Mouse (Mus musculus) testis, postnatal 14 days (tissue): ENCODE data around the gene Smad3.

Source experiments
- DNase-seq: peaks from one replicate; pipeline ENCODE4 v3.0.0; 2021; ENCODE audit warnings: low spot score

The Smad3 gene

DNA sequence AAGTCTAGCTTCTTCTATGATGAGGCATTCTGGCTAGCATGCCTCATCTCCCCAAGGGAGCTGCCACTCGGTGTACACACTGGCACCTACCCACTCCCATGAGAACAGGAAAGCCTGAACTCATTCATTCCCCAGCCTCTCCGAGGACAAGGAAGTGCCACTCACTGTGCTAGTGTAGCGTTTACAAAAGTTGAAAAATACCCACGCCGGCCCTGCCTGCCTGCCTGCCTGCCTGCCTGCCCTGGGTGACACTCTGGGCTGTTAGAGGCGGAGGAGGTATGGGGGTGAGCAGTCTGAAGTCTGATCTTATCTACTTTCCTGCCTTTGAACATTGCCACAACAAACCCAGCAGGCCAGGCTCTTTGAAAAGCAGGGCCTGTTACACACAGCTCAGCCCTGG, 37.1 kb downstream of the Smad3 start:
- no peak for DNase-seq

DNA sequence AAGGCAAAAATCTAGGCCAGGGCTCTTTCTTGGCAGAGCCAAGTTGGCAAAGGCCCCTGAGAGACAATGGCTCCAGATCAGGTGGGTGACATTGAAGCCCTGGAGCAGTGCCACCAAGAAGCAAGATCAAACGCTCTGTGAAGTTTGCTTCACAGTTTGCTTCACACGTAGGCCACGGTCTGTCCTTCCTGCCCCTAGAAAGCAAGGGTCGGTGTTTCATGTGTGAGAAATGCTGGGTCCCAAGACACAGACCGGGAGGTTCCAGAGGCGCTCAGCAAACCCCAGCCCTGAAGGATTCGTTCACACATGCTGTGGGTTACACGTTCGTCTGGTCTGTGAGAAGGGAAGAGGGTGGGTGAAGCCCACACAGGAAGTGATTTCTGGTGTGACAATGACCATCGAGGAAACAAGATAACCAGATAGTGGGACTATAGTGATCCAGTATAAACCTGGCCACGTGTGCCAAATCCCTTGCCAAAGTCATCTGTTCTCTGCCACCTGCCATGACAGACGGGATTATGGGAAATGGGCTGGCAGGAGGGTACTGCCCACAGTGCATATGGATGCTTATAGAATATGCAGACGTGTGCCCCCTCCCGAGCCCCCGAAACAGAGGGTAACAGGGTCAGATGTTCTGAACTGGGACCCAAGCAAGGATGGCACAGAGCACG, 37.9 kb downstream of the Smad3 start:
- no peak for DNase-seq

DNA sequence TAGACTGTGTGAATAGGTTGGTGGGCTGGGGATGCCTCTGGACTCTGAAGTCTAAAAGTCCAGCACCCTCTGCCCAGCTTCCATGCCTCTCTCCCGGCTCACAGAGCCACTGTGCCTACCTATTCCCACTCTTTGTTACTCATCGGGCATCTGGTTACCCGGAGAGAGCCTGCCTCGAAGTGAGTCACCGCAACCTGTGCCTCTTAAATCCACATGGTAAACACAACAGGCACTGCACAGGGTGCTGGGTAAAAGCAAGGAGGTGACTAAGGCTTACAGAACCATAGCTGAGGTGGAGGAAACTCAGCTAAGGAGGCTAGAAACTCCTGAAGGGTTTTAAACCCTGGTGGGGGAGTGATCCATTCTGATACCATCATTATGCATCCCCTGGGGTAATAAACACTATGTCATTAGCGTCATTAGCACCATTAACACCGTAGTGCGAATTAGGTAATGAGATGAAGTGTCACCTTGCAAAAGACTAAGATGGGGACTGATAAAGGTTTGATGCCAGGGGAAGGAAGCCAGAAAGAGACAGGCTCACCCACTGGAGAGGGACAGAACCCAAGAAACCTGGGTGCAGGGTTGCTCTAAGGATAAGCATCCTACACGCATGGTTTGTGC, 38.9 kb downstream of the Smad3 start:
- no peak for DNase-seq

DNA sequence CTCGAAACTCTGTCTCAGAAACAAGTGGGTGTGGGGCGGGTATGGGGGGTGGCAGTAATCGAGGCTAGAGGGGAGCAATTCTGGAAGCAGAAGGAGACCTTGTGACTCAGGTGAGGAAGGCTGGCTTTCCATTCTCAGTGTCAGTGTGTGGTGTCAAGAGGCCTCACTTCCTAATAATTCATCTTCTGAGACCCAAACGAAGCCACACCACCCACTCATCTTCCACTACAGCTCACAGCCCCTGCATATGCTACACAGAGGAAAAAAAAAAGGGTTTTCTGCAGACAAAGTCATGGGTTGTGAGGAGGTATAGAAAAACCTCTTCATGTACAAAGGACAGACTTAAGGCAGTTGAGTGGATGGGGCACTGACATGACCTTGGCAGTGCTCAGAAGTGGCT, 39.6 kb downstream of the Smad3 start:
- no peak for DNase-seq

DNA sequence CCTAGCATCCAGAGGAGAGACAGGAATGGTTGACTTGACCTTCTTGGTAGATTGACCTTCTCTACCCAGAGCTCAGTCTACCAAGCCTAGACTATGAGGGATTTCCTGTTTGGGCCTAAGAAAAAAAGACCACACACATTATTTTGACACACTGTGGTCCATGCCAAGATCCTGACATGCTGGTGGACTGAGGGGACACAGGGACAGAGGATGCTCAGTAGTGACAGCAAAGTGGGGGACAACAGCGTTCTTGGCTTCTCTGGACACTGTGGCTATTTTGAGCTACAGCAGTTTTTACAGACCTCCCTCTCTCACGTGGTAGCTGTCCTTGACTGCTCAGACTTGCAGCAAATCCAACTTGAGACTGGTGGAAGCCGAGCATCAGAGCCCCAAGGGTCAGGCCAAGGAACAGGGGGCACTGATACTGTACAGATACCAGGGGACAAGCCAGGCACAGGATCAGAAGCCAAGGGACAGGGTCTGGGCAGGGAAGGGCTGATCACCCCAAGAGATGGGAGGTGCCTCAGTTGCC, 40.3 kb downstream of the Smad3 start:
- DNase-seq = no peak

DNA sequence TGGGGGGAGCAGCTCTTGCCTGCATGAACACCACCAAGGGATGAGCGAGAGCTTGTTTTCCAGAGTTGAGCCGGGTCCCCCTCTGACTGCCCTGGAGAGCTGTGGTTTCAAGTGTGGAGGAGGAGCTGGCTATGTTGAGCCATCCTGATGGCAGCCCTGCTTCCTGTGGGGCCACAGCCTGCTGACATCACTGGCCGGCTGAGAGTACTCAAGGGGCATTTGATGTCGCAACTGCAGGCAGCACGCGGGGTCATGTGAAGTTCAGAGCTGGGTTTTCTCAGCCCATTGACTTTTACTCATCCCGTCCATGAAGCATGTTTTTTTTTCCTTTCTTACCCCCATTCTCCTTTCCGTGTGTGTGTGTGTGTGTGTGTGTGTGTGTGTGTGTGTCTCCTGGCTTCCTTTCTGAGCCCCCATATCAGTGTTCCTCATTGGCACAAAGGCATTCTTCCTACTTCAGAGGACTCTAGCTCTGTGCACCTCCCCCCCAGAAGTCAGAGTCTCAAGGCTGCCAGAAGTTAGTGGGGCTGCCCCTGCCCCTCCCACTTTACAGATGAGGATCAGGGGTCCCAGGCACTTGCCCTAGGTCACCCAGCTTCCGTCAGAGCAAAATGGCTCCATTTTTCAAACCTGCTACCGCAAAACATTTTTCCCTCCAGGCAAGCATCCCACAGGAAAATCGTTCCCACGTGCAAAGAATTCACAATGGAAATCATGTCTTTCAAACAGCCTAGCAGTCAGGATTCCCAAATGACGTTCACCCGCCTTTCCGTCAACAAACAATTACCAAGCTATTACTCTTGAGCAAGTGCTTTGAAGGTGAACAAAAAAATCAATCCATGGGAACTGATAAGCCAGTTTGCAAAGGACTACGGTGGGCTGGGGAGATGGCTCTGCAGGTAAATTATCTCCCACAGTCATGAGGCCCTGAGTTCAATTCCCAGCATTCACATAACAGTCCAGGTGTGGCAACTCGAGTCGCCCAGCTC, 41.4 kb downstream of the Smad3 start:
- no peak for DNase-seq

DNA sequence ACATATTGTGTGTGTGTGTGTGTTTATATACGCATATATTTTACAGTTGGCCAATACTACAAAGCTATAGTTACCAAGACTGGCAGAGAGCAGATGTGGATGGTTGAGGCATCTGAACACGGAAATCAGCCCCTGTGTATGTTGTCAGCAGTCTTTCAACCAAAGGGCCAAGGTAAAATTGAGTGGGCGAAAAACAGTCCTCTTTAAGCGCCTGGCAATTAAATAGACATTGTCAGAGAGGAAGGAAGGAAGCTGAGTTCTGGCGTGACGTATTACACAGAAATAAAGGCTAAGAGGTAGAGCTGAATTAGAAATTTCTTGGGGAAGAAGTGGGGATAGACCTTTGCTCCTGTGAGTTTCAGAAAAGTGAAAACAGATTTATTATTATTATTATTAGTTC, 43.2 kb downstream of the Smad3 start:
- no peak for DNase-seq

GRCm38 (mm10) chr9:63712838-63713237, 45.0 kb downstream of the Smad3 start:
- no peak for DNase-seq

DNA sequence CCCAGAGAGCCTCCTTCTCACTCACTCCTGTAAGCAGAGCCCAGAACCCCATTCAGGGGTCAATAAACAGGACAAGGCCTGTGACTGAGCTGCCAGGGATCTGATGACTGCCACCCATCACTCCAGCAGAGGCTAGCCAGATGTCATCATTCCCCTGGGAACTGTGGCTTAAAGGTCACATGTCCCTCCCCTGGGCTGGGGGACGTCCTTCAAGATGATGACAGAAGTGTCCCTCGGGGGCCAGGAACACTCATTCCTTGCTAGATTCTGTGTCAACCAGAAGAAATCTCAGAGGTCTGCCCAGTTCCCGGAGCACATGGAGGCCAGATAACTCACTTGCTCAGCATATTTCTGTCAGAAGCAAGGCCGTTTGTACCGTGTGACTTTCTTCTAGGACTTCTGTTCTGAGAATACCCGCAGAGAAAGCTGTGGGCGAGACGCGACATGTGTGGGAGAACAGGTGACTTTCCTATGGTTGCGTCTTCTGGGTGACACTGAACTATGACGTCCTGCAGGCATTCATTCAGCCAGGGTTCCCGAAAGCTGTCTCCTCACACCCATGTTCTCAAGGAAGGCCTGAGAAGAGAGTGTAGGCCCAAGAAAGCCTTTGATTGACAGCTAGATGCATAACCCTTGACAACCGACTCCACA, 46.1 kb downstream of the Smad3 start:
- DNase-seq = no peak

- DNase-seq = no peak
Measured at GRCm38 (mm10) chr9:63709857-63710256, 47.9 kb downstream of the Smad3 start.

GRCm38 (mm10) chr9:63709266-63709665, 48.5 kb downstream of the Smad3 start:
- no peak for DNase-seq

DNA sequence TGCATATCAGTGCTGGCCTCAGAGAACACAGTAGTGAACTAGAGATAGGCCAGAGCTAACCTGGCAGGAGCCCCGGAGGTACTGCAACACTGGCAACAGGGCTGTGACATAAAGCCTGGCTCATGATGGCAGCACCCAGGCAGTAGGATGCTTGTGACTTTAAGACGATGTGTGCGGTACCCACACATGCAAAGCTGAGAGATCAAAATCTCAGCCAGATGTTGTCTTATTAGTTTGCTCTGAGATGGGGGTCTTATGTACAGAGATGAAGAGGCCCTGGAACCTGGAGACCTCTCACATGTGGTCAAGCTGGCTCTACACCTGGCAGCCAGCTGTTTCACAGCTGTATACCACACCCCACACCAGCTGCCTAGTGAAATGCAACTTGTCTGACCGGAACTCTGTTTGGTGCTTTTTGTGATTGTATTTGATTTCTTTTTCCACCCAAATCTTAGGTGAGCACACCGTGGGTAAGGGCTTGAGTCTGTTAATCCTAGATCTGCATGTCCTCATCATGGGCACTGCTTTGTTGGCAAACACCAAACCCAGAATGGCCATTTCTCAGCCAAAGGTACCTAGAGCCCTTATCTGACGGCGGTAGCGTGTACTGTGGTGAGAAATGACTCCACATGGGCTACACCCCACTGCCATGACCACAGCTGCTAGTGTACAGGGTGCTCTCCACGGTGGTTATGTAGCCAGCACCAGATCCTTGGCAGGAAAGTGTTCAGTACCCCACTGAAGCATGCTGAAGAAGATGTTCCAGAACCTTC, 49.8 kb downstream of the Smad3 start:
- DNase-seq = no peak

DNA sequence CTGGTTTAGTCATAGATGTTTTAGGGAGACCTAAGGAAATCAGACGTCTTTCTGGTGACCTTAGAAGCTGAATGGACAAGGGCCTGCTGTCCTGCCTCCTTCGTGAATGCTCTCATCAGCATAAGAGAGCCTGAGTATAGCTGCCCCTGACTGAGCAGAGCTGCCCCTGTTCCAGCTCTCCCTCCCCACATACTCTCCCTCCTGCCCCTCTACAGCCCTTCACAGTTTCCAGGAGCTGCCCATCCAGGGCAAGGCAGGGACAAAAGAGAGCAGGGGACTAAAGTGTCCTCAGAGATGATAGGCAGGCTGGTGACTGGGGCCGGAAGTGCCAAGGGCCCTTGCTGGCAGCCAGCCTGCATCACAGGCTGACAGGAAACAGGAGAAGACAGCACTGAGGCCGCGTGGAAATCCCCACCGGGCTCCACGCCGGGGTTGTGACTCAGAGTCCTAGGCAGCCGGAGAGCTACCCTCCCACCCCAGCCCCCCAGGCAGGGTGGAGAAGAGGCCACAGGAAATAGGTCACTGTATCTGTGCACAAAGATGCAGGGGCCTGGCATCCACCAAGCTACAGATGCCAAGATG, 51.6 kb downstream of the Smad3 start:
- DNase-seq = no peak

DNA sequence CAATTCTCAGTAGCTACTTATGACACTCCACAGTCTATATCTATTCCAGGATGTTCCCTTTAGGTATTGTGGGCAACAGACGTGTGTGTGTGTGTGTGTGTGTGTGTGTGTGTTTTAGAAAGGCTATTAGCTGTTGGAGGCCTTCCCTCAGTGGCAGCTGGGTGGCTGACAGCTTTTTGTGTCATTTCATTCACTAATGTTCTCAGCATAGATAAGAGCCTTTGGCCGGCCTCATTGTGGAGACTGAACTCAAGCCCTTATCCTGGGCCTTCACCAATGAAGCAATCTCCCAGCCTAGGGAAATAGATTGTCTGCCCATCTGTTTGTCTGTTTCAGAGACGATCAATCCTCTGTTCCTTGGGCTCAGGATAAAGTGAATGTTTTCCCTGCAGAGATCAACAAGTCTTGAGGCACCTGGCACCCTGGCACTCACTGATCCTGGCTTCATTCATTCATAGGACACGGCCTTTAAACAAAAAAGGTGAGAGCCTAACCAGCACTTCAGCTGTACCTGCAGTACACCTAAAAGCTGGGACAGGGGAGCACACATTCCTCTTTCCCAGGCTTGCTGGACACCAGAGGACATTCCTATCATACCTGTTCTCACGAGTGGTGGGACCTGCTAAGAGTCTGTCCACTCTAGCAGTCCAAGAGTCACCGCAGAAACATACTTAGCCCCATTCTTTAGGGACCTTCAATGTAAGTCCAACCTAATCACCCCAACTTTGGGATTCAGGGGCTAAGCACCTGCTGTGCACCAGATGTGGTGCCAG, 52.6 kb downstream of the Smad3 start:
- DNase-seq = no peak

DNA sequence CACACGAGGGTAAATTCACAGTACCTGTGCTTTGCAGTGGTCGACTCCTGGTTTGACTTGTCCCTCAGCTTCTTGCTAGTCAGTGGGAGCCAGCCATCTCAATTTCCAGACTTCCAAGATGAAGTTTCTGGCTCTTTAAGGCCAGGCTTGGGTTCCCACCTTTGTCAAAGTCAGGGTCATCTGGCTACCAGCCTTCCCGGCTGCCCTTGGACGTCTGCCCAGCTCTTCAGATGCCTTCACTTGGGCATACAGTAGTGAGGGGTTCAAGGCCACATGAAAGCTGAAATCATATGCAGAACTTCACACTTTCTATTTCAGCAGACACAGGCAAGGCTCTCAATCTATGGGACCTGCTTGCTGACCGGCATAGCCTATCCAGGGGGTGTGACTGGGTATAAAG, 53.7 kb downstream of the Smad3 start:
- DNase-seq = no peak

- DNase-seq = no peak
Measured at GRCm38 (mm10) chr9:63703236-63703785, 54.5 kb downstream of the Smad3 start.

DNA sequence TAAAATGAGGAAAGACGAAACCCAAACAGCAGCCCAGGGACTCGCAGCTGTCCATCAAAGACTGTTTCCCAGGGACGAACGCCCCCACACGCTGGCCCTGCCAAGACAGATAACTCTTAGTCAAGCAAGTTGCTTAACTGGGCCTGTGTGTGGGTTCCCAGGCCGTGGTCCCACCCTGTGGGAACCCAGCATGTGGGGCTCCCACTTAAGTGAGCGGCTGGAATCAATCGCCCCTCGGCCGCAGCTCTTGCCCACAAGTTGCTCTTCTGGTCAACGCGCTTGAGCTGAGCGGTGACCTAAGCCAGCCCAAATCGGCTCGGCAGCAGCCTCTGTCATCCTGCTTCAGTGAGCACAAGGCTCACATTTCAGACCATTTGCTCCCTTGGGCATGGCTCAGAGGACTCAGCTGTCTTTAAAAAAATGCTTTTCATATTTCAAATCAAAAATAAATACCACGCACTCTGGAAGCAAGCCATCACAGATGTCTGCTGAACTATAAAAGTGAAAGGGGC, 55.2 kb downstream of the Smad3 start:
- no peak for DNase-seq

- no peak for DNase-seq
Measured at GRCm38 (mm10) chr9:63701957-63702309, 55.9 kb downstream of the Smad3 start.

DNA sequence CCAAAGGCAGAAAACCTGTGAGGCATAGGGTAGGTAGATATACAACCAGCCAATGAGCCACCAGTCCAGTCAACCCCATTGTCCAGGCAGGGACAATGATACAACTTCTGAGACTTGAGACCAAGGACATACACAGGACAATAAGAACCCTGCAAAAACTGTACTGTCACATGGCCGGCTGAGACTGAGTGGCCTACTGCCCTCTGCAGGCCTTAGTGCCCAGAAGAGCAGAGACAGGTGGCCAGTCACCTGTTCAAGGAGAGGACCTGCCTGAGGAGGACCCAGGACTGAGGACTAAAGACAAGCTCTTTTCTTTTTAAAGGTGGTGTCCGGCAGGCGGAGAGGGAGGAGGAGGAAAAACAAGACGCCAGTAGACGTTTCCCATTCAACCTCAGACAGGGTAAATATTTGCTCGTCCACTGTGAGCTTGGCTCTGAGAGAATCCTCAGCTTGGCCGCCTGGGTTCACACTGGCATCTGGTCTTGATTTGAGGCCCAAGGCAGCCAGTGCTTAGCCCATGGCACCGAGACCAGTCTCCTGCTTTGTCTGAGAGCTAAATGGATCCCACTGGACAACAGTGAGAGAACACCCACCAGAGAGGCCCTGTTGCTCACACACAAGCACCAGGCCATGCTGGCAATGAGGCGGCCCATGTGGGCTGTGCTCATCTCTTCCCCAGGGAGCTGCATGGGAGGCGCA, 56.4 kb downstream of the Smad3 start:
- no peak for DNase-seq
